Mouse (Mus musculus): ENCODE results near the gene Bmp5.

Bmp5 gene

DNA sequence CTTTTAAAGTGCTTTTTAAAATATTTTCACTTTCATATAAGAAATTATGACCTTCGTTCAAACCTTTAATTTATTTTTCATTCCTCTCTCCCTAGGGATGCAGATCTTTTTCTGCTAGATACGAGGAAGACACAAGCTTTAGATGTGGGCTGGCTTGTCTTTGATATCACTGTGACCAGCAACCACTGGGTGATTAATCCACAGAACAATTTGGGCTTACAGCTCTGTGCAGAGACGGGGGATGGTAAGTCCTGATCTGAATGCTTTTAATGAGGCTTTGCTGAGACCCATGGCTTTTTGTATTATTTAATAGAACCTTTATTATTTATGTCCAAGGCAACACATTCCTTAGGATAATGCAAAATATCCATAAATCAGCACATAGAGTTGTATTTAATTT lies 64.3 kb downstream of the Bmp5 start:
- no peak for DNase-seq (ENCODE audit: low read depth in 1 of 2, low spot score in 2 of 2)

DNA sequence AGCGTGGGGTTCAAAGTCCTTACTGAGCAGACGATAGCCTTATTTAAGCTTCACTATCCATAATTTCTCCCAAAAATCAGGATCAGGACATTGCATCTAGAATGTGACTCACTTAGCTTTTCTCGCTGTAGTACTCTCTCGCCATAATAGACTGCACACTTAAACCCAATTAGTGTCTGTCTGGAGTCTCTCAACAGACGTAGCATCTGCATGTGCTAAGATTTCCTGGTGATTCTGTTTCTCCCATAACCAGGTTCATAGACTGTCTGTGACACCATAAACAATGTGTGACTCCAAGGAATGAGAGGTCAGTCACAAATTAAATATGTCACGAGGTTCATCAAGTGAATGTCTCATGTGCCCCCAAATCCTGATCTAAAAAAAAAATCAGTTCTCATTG lies 65.7 kb downstream of the Bmp5 start:
- DNase-seq (ENCODE audit: low read depth in 1 of 2, low spot score in 2 of 2) = no peak

DNA sequence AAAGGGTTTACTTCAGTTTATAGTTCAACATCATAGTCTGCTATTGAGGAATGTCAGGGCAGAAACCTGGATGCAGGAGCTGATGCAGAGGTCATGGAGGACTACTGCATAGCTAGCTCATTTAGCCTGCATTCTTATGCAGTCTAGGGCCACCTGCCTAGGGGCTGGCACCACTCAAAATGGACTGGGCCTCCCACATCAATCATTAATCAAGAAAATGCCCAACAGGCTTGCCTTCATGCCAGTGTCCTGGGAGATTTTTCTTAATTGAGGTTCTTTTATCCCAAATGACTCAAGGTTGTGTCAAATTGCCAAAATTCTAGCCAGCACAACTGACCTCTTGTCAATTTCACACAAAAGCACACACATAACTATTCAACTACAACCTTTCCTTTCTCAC lies 70.8 kb downstream of the Bmp5 start:
- no peak for DNase-seq (ENCODE audit: low read depth in 1 of 2, low spot score in 2 of 2)

DNA sequence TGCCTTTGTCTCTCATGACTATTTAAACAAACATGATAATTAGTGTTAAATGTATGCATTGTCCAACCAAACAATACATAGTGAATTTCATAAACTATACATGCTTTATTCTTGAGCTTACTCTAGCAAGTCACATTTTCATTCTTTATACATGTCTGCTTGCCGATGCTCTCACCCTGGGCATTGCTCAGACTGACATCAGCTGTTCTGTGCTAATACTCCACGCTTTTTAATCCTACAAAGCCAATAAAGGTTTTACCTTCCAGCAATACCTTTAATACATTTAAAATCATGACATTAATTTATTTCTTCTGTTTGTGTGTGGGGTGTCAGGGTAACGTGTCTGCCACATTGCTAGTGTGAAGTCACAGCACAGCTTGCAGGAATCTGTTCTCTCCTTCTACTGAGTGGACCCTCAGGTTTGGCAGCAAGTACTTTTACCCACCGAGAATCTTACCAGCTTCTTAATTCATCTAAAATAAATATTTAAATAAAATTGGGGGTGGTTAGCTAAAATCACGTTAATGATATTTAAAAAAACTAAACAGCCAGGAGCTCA lies 75.6 kb downstream of the Bmp5 start:
- DNase-seq (ENCODE audit: low read depth in 1 of 2, low spot score in 2 of 2) = no peak

DNA sequence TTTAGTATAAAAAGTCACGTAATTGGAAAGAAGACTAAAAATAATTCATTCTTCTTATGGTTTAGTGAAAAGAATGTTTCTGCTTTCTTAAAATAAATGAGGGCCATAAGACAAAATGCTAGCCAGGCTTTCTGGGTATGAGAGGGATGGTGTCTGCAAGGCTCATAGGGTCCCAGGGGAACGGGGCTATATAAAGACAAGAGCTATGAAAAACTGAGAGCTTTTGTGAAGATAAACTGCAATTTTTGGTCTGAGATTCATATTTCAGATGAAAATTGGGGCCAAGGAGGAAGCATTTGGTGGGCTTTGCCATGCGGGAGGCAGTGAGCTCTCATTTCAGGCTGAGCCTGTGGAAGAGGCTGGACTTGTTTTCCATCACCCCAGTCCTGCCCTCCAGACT lies 83.0 kb downstream of the Bmp5 start:
- DNase-seq (ENCODE audit: low read depth in 1 of 2, low spot score in 2 of 2) = no peak

DNA sequence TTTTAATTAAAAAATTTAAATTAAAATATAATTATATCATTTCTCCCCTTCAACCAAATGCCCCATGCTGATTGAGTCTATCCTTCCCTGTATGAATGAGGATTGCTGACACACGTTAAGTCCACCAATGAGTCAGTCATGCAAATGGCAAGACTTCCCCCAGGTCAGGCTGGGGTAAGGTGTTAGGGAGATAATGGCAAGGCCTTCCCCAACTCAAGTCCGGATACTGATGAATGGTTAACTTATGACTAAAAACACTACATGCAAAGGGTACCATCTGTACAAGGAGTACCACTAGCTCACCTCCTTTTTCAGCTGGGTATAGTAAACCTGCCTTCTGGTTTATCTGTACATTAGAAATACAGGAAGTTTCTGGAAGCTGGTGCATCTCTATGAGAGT lies 83.8 kb downstream of the Bmp5 start:
- DNase-seq (ENCODE audit: low read depth in 1 of 2, low spot score in 2 of 2) = no peak

DNA sequence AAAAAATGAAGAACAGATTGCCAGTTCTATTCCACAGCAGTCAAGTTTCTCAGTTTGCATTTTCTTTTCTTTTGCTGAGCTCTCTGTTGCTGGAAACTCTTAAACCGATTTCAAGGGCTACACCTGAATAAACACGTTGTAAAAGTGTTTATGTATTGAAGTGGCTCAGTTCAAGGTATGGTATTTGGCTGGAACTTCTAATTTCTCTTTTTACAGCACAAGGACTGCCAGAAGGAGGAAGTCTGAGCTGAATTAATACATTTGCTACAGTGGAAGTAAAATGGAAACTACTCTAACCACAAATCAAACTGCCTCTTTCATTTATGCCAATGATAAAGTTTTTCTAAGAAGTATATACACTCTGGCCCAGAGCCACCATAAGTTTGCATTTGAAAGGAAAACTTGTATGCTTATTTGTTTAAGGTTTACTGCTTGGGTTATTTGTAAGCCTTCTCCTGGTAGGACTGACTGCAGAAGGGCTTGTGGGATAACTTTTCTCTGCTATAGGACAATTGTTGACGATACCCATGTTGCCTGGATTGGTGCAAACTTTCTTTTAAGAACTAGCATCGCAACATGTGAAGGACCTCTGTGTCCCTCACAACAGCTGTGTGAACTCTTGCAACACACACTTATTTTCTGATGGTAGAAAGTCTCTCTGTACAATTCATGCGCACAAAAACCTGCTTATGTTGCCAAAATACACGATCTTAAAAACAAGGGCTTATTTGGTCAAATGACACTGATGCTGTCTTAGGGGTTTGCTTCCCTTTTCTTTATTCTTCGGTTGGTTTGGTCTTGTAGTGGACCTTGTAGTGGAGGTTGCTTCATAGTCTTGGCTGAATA lies 95.4 kb downstream of the Bmp5 start:
- DNase-seq (ENCODE audit: low read depth in 1 of 2, low spot score in 2 of 2) = no peak

DNA sequence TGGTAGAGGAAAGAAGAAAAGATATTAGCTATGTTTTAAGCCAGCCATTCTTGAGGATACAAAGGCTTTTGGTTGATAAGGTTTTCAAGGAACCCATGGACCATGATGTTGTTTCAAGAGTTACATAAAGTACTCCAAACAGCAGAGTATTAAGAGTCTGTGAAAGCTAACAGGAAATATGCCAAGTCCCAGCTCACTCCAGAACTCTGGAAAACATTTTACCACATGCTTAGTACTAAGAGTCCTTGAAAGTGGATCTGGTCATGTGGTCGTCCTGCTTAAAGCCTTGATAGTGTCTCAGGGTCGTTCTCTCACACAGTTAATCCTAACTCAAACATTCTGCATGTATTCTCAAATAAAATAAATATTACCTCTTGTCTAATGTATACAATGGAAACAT lies 101.2 kb downstream of the Bmp5 start:
- DNase-seq (ENCODE audit: low read depth in 1 of 2, low spot score in 2 of 2) = no peak

DNA sequence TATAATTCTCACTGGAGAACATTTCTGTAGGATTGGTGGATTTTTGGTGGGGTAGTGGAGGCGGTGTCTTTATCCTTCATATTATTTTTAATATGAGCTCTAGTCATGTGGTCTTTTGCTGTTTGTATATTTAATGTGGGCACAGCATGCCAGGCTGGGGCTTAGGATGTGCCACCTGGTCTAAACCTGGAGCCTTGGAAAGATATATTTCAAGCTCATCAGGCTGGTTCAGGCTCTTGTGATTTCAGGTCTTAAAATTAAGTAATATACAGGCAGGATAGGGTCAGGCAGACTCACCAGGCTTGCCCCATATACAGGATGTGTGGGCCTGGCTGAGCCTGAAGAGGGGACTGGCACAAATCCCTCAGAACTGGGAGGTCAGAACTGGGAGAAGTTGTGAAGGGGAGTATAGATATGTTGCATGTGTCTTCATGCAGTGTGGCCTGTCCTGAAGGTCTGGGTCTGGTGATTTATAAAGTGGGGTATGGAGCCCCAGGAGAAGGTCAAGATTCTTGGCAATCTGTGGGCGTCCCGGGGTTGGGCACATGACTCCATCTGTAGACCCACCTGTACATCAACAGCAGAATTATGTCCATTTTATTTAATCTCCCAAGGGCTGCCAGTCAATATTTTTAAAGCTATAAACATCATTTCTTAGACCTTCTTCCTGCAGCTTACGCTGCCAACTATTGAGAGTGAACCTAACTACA lies 108.5 kb downstream of the Bmp5 start:
- DNase-seq (ENCODE audit: low read depth in 1 of 2, low spot score in 2 of 2) = no peak

DNA sequence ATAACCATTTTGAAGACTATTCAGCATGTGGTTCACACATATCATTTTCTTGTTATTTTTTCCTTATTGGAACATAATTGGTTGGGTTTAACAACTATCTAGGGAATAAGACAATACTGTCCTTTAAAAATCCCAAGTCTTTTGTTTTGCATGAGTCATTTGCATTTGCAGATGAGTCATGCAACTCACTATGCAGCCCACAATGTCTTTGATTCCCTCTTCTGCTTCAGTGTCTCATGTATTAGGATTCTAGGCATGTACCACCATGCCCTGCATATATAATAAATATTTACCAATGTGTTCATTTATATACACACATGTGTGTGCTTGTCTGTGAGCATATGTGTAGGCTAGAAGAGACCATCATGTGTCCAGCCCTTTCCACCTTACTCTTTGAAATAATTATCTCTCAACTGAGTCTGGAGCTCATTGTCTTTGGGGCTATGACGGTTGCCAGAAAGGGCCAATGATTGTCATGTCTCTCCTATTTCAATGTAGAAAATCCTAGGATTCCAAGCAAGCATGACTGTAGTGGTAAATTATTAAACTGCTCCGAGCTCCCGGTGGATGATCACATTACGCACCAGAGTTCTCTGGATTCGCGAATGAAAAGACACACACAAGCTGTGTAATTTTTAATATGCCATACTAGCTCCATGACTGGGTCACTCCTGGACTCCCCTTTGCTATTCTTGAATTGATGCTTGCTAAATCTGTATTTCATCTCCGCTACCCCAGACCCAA lies 111.8 kb downstream of the Bmp5 start:
- DNase-seq (ENCODE audit: low read depth in 1 of 2, low spot score in 2 of 2) = no peak

DNA sequence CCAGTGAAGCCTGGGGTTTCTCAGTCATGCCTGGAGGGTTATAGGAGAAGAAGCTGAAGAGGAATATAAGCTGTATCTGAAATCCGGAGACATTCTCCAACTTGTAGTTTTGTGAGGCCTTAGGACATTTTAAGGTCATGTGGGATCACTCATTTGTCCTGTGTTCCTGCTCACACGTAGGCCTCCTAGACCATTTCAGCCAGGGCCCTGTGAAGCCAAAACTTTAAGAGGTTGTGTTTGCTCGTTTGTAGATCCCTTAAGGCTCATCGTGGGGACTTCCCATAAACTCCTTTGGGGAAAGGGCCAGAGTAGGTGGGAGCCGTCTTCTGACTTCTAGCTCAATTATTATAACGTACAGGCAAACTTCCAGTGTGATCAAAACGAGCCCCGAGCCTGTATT lies 121.8 kb downstream of the Bmp5 start:
- DNase-seq (ENCODE audit: low read depth in 1 of 2, low spot score in 2 of 2) = no peak

DNA sequence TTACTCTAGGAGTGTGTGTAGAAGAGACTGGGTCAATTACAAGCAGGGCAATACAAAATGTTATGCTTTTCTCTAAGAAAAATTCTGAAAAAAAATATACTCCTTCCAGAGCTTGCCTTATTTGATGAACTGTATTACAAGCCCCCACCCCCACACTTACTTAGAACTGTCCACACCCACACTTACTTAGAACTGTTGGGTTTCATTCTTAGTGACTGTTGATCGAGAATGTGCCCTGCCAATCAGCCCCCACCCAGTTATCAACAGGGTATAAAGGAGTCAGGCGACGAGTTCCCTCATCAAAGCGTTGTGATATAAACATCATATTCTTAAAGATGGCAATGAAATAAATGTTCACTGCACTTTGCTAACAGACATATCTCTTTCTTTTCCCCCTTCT lies 122.9 kb downstream of the Bmp5 start:
- DNase-seq (ENCODE audit: low read depth in 1 of 2, low spot score in 2 of 2) = no peak

DNA sequence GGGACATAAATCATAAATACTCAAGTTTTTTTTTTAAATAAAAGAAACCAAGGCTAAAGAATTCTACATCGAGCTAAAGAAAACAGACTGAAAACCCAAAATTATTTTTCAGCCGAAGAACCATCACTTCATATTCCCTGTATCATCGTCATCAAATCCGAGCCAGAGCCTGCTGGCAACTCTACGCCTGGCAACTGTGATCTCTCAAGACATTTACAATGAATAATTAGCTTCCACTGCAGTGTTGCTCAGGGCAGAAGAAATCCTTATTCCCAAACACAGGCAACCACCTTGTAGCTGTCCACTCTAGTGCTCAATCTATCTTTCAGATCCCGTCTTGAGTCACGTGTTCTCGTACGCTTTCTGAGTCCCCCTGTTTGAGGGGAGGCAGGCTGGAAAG lies 126.1 kb downstream of the Bmp5 start:
- no peak for DNase-seq (ENCODE audit: low read depth in 1 of 2, low spot score in 2 of 2)

DNA sequence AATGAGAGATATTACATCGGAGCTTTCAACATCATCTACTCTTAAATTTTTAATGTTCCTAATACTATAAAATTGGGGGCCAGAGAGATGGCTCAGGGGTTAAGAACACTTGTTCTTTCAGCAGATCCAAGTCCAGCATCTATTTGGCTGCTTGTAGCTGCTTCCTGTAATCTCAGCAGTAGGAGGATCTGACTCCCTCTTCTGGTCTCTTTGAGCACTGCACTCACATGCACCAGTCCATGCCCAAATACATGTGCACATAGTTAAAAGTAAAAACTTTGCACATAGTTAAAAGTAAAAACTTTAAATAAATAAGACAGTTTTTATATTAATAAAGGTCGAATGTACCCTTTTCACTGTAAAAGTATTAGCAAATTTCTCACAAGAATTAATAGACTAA lies 130.3 kb downstream of the Bmp5 start:
- DNase-seq (ENCODE audit: low read depth in 1 of 2, low spot score in 2 of 2) = no peak

DNA sequence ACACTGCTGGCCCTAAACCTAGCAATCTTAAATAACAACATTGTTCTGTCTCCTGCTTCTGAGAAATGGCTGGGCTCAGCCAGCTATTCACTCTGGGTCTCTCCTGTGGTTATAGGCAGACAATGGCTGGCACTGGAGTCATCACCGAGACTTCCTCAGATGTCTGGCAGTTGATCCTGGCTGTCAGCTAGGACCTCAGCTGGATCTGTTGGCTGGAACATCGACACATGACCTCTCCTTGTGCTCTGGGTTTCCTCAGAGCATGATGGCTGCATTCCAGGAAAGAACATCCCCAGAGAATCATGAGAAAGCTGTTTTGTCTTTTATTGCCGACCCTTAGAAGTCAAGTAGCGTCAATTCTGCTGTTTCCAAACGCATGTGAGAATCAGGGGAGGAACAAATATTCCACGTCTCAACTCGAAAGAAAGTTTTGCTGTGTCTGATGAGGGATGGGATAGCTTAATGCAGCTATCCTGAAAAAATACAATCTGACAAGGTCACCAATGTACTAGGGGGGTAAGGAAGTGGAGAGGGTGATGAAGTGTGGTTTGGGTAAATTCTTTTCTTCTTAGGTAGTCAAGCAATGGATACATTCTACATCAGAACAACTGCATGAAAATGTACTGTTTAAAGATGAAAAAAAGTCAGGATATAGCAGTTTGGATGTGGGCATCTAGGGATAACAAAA lies 135.1 kb downstream of the Bmp5 start:
- no peak for DNase-seq (ENCODE audit: low read depth in 1 of 2, low spot score in 2 of 2)

DNA sequence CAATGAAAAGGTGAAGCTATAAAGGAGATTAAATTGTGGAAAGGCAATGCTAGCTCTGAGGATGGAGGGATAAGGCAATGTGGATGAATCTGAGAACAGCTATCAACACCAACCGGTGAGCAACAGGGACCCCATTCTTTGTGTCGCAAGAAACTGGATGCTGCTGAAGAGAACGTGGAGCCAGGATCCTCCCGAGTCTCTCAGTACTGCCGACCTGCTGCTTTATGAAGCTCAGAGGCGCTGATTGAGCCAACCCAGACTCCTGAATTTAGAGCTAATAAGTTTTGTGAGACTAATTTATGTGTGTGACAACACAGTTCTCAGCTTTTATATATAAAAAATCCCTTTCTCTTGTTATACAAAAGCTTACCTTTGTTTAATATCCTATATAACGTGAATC lies 136.4 kb downstream of the Bmp5 start:
- no peak for DNase-seq (ENCODE audit: low read depth in 1 of 2, low spot score in 2 of 2)

DNA sequence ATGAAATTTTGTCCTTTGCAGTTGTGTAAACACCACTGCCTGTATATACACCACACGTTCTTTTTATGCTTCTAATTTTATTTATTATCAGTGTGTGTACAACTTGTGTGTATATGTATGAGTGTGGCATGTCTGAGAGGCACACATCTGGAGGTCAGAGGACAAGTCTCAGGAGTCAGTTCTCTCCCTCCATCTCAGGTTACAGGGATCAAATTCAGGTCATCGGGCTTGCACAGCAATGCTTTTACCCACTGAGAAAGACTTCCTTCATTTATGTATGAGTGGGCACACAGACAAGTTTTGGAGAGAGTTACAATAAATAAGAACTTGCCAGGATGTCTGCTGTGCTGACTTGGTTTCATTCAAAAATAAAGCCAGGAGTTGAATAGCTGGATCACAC lies 140.9 kb downstream of the Bmp5 start:
- DNase-seq (ENCODE audit: low read depth in 1 of 2, low spot score in 2 of 2) = no peak

DNA sequence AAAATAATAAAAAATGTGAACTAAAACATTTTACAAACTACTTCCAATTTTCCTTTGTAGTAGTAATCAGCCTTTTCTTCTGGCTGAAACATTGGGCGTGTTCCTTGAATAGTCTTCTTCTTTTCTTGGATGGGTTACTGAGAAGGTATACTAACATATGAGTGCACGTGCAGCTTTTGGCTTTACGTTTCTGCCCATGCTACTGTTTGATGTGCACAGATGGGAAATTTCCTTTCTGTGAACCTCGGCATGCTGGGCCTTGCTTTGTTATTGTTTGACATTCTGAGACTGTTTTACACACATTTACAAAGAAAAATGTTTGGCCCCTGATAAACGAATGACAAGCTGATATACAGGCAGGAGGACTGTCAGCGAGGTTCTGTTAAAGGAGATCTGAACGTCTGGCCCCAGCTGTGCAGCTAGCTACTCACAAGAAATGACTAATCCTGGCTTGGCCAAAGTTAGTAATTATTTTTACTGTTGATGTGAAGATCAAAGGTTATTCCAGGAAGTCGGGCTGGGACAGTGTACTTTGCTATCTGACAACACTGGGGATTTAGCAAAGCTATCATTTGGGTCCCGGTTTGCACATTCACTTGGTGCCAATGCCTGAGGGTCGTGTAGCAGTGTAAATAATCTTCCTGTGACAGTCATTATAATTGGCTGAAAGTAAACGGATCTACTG lies 152.2 kb downstream of the Bmp5 start:
- no peak for DNase-seq (ENCODE audit: low read depth in 1 of 2, low spot score in 2 of 2)

DNA sequence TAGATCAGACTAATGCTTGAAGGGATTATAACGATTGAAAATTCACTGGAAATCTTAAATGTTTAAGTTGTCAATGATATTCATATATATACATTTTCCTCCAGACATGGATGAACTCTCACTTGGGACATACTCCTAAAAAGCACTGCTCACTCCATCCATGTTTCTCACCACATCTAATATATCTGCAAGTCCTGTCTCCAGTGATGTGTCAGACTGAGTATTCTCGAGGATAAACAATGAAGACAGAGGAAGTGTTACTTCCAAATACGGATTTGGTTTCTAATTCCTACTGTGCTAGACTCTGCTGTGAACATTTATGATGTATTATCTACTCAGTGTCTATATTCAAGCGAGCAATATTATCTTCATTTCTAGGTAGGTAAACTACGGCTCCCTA lies 152.9 kb downstream of the Bmp5 start:
- no peak for DNase-seq (ENCODE audit: low read depth in 1 of 2, low spot score in 2 of 2)

DNA sequence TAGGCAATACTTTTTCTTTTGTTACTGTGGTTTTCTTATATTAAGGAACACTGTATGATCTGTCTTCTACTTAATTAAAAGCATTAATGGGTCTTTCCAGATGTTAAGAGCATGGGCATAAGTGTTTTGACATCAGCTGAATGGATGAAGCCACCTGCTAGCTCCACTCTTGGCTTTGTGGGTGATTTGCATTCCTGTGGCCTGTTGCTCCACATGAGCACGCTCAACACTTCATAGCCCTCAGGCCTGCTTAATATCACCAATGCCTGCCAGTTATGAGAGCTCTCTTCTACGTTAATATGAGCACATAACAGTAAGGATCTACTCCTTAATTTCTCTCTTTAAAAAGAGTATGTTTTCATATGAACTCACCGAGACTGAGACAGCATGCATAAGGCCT lies 169.5 kb downstream of the Bmp5 start:
- no peak for DNase-seq (ENCODE audit: low read depth in 1 of 2, low spot score in 2 of 2)
